8 mouse cellular contexts compared by ENCODE assay signal in the genomic region with DNA sequence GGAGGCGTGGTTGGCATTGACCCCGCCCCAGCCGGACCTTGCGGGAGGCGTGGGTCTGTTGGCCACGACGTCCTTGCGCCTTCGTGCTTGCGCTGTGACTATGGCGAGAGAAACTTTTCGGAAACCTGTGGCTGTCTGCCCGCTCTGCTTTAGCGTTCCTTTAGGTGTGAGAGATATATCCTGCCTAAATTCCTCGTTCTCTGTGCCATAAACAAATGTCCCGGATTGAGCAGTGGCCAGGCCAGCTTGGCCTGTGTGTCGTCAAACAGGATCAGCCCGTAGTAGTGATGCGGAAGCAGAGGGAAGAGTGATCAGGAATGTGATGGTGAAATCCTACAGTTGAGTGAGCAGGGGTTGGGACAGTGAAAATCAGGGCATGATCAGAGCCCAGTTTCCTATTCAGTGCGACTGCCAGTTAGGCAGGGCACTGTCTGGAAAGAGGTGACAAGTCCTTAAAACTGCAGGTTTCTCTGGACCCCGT. TPM values are rescaled to one million over a fixed set of nuclear protein-coding genes. Genes with fewer than 3 reads are reported as not detected.
DNase-seq lines count a peak whose midpoint lies in the region; ATAC-seq and TF ChIP-seq lines count a peak whose summit lies in the region.

No protein-coding gene starts in this region.

- H3K27ac ChIP-seq in heart, adult 2 months, result peak overlapping the region; percentile 70; the same call in 1 of the 2 replicates
- H3K27ac ChIP-seq in ES-E14 (ENCODE audit: insufficient read depth, low read depth, low read length, poor library complexity, severe bottlenecking), result no peak overlapping the region
- no peak overlapping the region for H3K27ac ChIP-seq in forebrain, embryonic 16.5 days (ENCODE audit: low read length)

- H3K4me2 ChIP-seq in forebrain, embryonic 16.5 days (ENCODE audit: low read length), result peak overlapping the region; percentile 99

- no peak for TF ChIP-seq EP300 in heart, adult 2 months (IDR thresholded peaks at IDR 0.05; ENCODE audit: insufficient read depth, low read depth, low read length)

- DNase-seq in heart, adult 2 months, result no peak
- DNase-seq in heart, adult 11 months, result no peak
- no peak for DNase-seq in ES-E14 (ENCODE audit: low read depth, low spot score)
- DNase-seq in right cerebral cortex, adult 2 months (ENCODE audit: low spot score in 2 of 2), result no peak
- no peak for DNase-seq in frontal cortex, postnatal 36 days (ENCODE audit: low spot score in 2 of 2)

- intact Hi-C loops in heart, adult 2 months (cut with DNase I), result loop anchor here (5.0 kb wide), 1 partner anchor 35 kb away; a partner anchor contains a TSS

- H3K79me2 ChIP-seq in heart, adult 2 months (replicated peaks; ENCODE audit: control insufficient read depth, insufficient read depth, low read length), result no peaks in the 10 kb centered on the region

- no peak for ATAC-seq in forebrain, embryonic 16.5 days
- ATAC-seq in megakaryocyte-erythroid progenitor cell, adult 5-6 weeks (replicated peaks; ENCODE audit: low FRiP score, low TSS enrichment, poor library complexity, severe bottlenecking), result no peak

- TF ChIP-seq POLR2A in heart, adult 2 months (IDR thresholded peaks at IDR 0.05; ENCODE audit: insufficient read depth, low read depth, low read length), result no peak

- H3K36me3 ChIP-seq in heart, adult 2 months (ENCODE audit: control insufficient read depth, insufficient read depth, low read length), result no peaks in the 10 kb centered on the region
- H3K36me3 ChIP-seq in ES-E14 (ENCODE audit: control insufficient read depth, insufficient read depth, low read length, poor library complexity, severe bottlenecking), result peaks cover 7% of the 10 kb centered on the region; the same call in 1 of the 2 replicates
- H3K36me3 ChIP-seq in forebrain, embryonic 16.5 days (ENCODE audit: control insufficient read depth, insufficient read depth), result no peaks in the 10 kb centered on the region
- no peaks in the 10 kb centered on the region for H3K36me3 ChIP-seq in megakaryocyte, embryonic 14.5 days (replicated peaks; ENCODE audit: low read length)

- TF ChIP-seq CTCF in heart, adult 2 months (IDR thresholded peaks at IDR 0.05), result no peak

- in situ Hi-C loops in ES-E14 (cut with MboI; ENCODE audit: low sequenced_read_pairs in 2 of 2, unreplicated experiment in 2 of 2), result no loop called here

- 17% methylated on average over 21 of the region's 21 CpGs for WGBS in heart, adult 2 months
- 8% methylated on average over 20 of the region's 21 CpGs for WGBS in forebrain, embryonic 16.5 days

- no peaks in the 10 kb centered on the region for H3K9me3 ChIP-seq in ES-E14 (ENCODE audit: control insufficient read depth, insufficient read depth, low read depth, low read length)
- H3K9me3 ChIP-seq in forebrain, embryonic 16.5 days (ENCODE audit: control insufficient read depth, low read length), result no peaks in the 10 kb centered on the region
- peaks cover 7% of the 10 kb centered on the region; the same call in 1 of the 2 replicates for H3K9me3 ChIP-seq in megakaryocyte, embryonic 14.5 days

- peaks cover 4% of the 10 kb centered on the region for H3K4me1 ChIP-seq in heart, adult 2 months (ENCODE audit: control insufficient read depth, insufficient read depth, low read length)
- H3K4me1 ChIP-seq in ES-E14 (ENCODE audit: control insufficient read depth in 2 of 2, insufficient read depth in 2 of 2, low read length in 2 of 2, poor library complexity in 1 of 2), result peaks cover 3 to 13% of the 10 kb centered on the region in 2 experiments; a peak in 1 of 4 replicates
- peaks cover 17% of the 10 kb centered on the region for H3K4me1 ChIP-seq in forebrain, embryonic 16.5 days (replicated peaks; ENCODE audit: control insufficient read depth, insufficient read depth, low read length)
- H3K4me1 ChIP-seq in megakaryocyte, embryonic 14.5 days, result peaks cover 26% of the 10 kb centered on the region

- H3K27me3 ChIP-seq in heart, adult 2 months (ENCODE audit: control insufficient read depth, insufficient read depth, low read length), result no peaks in the 10 kb centered on the region
- peaks cover 9% of the 10 kb centered on the region; the same call in 1 of the 2 replicates for H3K27me3 ChIP-seq in forebrain, embryonic 16.5 days (replicated peaks; ENCODE audit: control insufficient read depth, insufficient read depth, low read length)
- peaks cover 61% of the 10 kb centered on the region for H3K27me3 ChIP-seq in megakaryocyte, embryonic 14.5 days (replicated peaks)

- H3K4me3 ChIP-seq in heart, adult 2 months, result peak overlapping the region; percentile 77
- peak overlapping the region; percentile 85 to 92 for H3K4me3 ChIP-seq in ES-E14 (ENCODE audit: insufficient read depth in 1 of 2, low read depth in 1 of 2, low read length in 2 of 2, poor library complexity in 1 of 2, severe bottlenecking in 1 of 2)
- H3K4me3 ChIP-seq in forebrain, embryonic 16.5 days (replicated peaks; ENCODE audit: low read length), result peak overlapping the region; percentile 68
- peak overlapping the region; percentile 93 for H3K4me3 ChIP-seq in megakaryocyte, embryonic 14.5 days (replicated peaks)

- peak overlapping the region; percentile 85 for H3K9ac ChIP-seq in heart, adult 2 months (ENCODE audit: low read depth, low read length)
- H3K9ac ChIP-seq in ES-E14 (ENCODE audit: insufficient read depth, low read depth, low read length, poor library complexity, severe bottlenecking), result no peak overlapping the region
- peak overlapping the region; percentile 76 for H3K9ac ChIP-seq in forebrain, embryonic 16.5 days (replicated peaks; ENCODE audit: low read depth, low read length)

TF ChIP-seq in ES-E14, 5 proteins besides CTCF, POLR2A, EP300 and RAD21:
- TF ChIP-seq ZC3H11A (IDR thresholded peaks at IDR 0.05; ENCODE audit: borderline replicate concordance, low read depth, low read length) (no peak), CHD2 (IDR thresholded peaks at IDR 0.05; ENCODE audit: low read depth, low read length) (no peak), ZNF384 (IDR thresholded peaks at IDR 0.05; ENCODE audit: low read depth, low read length) (no peak), HCFC1 (IDR thresholded peaks at IDR 0.05; ENCODE audit: borderline replicate concordance, insufficient read depth, low read length) (no peak), MAFK (IDR thresholded peaks at IDR 0.05; ENCODE audit: insufficient read depth, low read depth, low read length) (no peak)
TF ChIP-seq in ES-E14: peak in this region for 0.

RNA-seq across cellular contexts. Expression of a gene that starts 0.4 kb away (rescaled TPM):
- 10 to 100 TPM; 39.4 to 46.4 TPM for total RNA-seq in heart, adult 2 months (2021)
- polyA plus RNA-seq in heart, adult 2 months (2012; rRNA removed), result 40.5 and 45.7 TPM in 2 replicates
- 202 and 424 TPM in 2 replicates for total RNA-seq in ES-E14 (2012; rRNA removed)
- polyA plus RNA-seq in forebrain, embryonic 16.5 days (2015; fragmentation: Nextera tagmentation; extraction: Ambion mirVana), result 39.9 and 50.9 TPM in 2 replicates
- 19.9 and 37.0 TPM in 2 replicates for polyA plus RNA-seq in megakaryocyte, embryonic 14.5 days (2012; ENCODE audit: insufficient read depth, low replicate concordance)
- total RNA-seq in megakaryocyte-erythroid progenitor cell, adult 5-6 weeks (2014; fragmentation: Nextera tagmentation), result 34.9 and 39.2 TPM in 2 replicates
- 28.1 and 35.4 TPM in 2 replicates for total RNA-seq in megakaryocyte-erythroid progenitor cell, adult 5-6 weeks (2017)

RNA-seq across cellular contexts. Expression of a gene that starts 7.0 kb away (rescaled TPM):
- total RNA-seq in heart, adult 2 months (2021), result 10 to 100 TPM in 1 of 2 experiments, 1 to 10 TPM in 1; 8.7 to 10.3 TPM
- 16.3 and 18.4 TPM in 2 replicates for polyA plus RNA-seq in heart, adult 2 months (2012; rRNA removed)
- total RNA-seq in ES-E14 (2012; rRNA removed), result 10.6 and 11.2 TPM in 2 replicates
- 4.3 and 6.1 TPM in 2 replicates for polyA plus RNA-seq in forebrain, embryonic 16.5 days (2015; fragmentation: Nextera tagmentation; extraction: Ambion mirVana)
- polyA plus RNA-seq in megakaryocyte, embryonic 14.5 days (2012; ENCODE audit: insufficient read depth, low replicate concordance), result 12.7 and 22.8 TPM in 2 replicates
- not detected in 2 replicates for total RNA-seq in megakaryocyte-erythroid progenitor cell, adult 5-6 weeks (2014; fragmentation: Nextera tagmentation)
- not detected in 2 replicates for total RNA-seq in megakaryocyte-erythroid progenitor cell, adult 5-6 weeks (2017)

RNA-seq across cellular contexts. Expression of a gene that starts 21.6 kb away (rescaled TPM):
- total RNA-seq in heart, adult 2 months (2021), result under 1 TPM in 1 of 2 experiments, not detected in 1; 0.27 TPM
- polyA plus RNA-seq in heart, adult 2 months (2012; rRNA removed), result 0.21 and 0.38 TPM in 2 replicates
- 18.0 and 20.0 TPM in 2 replicates for total RNA-seq in ES-E14 (2012; rRNA removed)
- polyA plus RNA-seq in forebrain, embryonic 16.5 days (2015; fragmentation: Nextera tagmentation; extraction: Ambion mirVana), result 259 and 270 TPM in 2 replicates
- polyA plus RNA-seq in megakaryocyte, embryonic 14.5 days (2012; ENCODE audit: insufficient read depth, low replicate concordance), result 1.2 TPM in 1 of 2 replicates, not detected in the other
- 2.5 and 2.9 TPM in 2 replicates for total RNA-seq in megakaryocyte-erythroid progenitor cell, adult 5-6 weeks (2014; fragmentation: Nextera tagmentation)
- 0.19 and 14.6 TPM in 2 replicates for total RNA-seq in megakaryocyte-erythroid progenitor cell, adult 5-6 weeks (2017)

RNA-seq across cellular contexts. Expression of a gene that starts 33.8 kb away (rescaled TPM):
- 1 to 10 TPM; 1.5 to 2.0 TPM for total RNA-seq in heart, adult 2 months (2021)
- 0.98 and 1.00 TPM in 2 replicates for polyA plus RNA-seq in heart, adult 2 months (2012; rRNA removed)
- total RNA-seq in ES-E14 (2012; rRNA removed), result 19.9 and 20.0 TPM in 2 replicates
- polyA plus RNA-seq in forebrain, embryonic 16.5 days (2015; fragmentation: Nextera tagmentation; extraction: Ambion mirVana), result 0.65 and 1.5 TPM in 2 replicates
- polyA plus RNA-seq in megakaryocyte, embryonic 14.5 days (2012; ENCODE audit: insufficient read depth, low replicate concordance), result 0.46 TPM in 1 of 2 replicates, not detected in the other
- total RNA-seq in megakaryocyte-erythroid progenitor cell, adult 5-6 weeks (2014; fragmentation: Nextera tagmentation), result 0.74 and 0.98 TPM in 2 replicates
- 5.6 TPM in 1 of 2 replicates, not detected in the other for total RNA-seq in megakaryocyte-erythroid progenitor cell, adult 5-6 weeks (2017)

RNA-seq across cellular contexts. Expression of a gene that starts 44.0 kb away (rescaled TPM):
- 10 to 100 TPM; 63.6 to 74.6 TPM for total RNA-seq in heart, adult 2 months (2021)
- 123 and 138 TPM in 2 replicates for polyA plus RNA-seq in heart, adult 2 months (2012; rRNA removed)
- total RNA-seq in ES-E14 (2012; rRNA removed), result 201 and 296 TPM in 2 replicates
- 76.3 and 81.0 TPM in 2 replicates for polyA plus RNA-seq in forebrain, embryonic 16.5 days (2015; fragmentation: Nextera tagmentation; extraction: Ambion mirVana)
- 1,324 and 2,330 TPM in 2 replicates for polyA plus RNA-seq in megakaryocyte, embryonic 14.5 days (2012; ENCODE audit: insufficient read depth, low replicate concordance)
- 32.2 and 50.7 TPM in 2 replicates for total RNA-seq in megakaryocyte-erythroid progenitor cell, adult 5-6 weeks (2014; fragmentation: Nextera tagmentation)
- total RNA-seq in megakaryocyte-erythroid progenitor cell, adult 5-6 weeks (2017), result 11.4 and 23.5 TPM in 2 replicates

Comparison
In these comparisons a context has a peak if more than half of its experiments do, and no peak if none do; other contexts are left out.
1. RNA of a gene that starts 7.0 kb away (total RNA-seq): 10.6 to 11.2 TPM in ES-E14 and 8.7 to 10.3 TPM in heart, adult 2 months; not detected in megakaryocyte-erythroid progenitor cell, adult 5-6 weeks; every median in the first group is over 4 times any median in the second.
2. Peak in every context shown above with its lines, with median percentiles within 50 percentile points of each other: H3K4me3 ChIP-seq.